8 mouse cellular contexts compared by ENCODE assay signal in the genomic region with DNA sequence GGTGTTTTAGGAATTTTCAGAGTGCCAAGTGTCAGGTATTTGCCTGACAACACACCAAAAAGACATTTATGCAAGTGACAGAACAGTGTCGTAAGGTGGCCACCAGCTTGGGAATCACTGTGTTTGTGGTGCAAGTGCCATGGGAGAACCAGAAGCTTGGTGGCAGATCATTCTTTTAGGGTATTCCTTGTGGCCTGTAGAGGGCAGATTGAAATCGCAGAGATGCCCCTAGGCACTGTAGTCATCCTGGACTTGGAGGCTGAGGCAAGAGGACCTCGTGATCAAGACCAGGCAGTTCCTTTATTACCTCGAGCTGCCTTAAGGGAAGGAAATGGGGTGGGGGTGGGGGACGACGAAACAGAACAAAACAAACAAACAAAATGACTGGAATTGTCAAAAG.
DNase-seq lines count a peak whose midpoint lies in the region; ATAC-seq and TF ChIP-seq lines count a peak whose summit lies in the region.

No protein-coding gene starts in this region.

- DNase-seq in kidney, adult 18-20 months = peak; percentile 15
- no peak for DNase-seq in kidney, postnatal 4 days
- peak; percentile 9 for DNase-seq in R1 (ENCODE audit: low read depth, low spot score)
- no peak for DNase-seq in urinary bladder, adult 2 months (ENCODE audit: low spot score)
- DNase-seq in cerebellum, adult 2 months = no peak
- no peak for DNase-seq in testis, postnatal 14 days (ENCODE audit: low spot score)

- H3K27me3 ChIP-seq in cerebellum, adult 2 months (ENCODE audit: control insufficient read depth, insufficient read depth, low read length) = no peaks in the 10 kb centered on the region; the same call in 1 of the 2 replicates

- H3K4me1 ChIP-seq in cerebellum, adult 2 months (ENCODE audit: control insufficient read depth, insufficient read depth, low read length) = peaks cover 7% of the 10 kb centered on the region; the same call in 1 of the 2 replicates

- H3K4me3 ChIP-seq in cerebellum, adult 2 months (replicated peaks; ENCODE audit: insufficient read depth, low read depth, low read length) = no peak overlapping the region

- ATAC-seq in inflammation-experienced regulatory T-cells, adult 6 months = peak; percentile 80
- ATAC-seq in megakaryocyte, adult 5-6 weeks (ENCODE audit: poor library complexity, severe bottlenecking) = peak; percentile 61

- 89% methylated on average over 6 of the region's 6 CpGs for WGBS in cerebellum, adult 2 months

- H3K27ac ChIP-seq in cerebellum, adult 2 months (ENCODE audit: insufficient read depth, low read length) = no peak overlapping the region

- TF ChIP-seq CTCF in cerebellum, adult 2 months (IDR thresholded peaks at IDR 0.05; ENCODE audit: borderline replicate concordance, insufficient read depth, low read depth, low read length) = no peak

- TF ChIP-seq POLR2A in cerebellum, adult 2 months (IDR thresholded peaks at IDR 0.05; ENCODE audit: borderline replicate concordance, insufficient read depth, low read length) = no peak

Comparison
In these comparisons a context has a peak if more than half of its experiments do, and no peak if none do; other contexts are left out.
1. DNase-seq: peak in kidney, adult 18-20 months (single experiment) and R1 (single experiment); none in kidney, postnatal 4 days (0 of 2), urinary bladder, adult 2 months (single experiment), cerebellum, adult 2 months (0 of 2) and testis, postnatal 14 days (single experiment).